Mouse (Mus musculus) ES-E14 (cell line): Measurements from ENCODE around the gene Rhd.

ENCODE experiments used
- CHD2 ChIP-seq: IDR thresholded peaks from 2 replicates; pipeline ENCODE4 v1.6.1; 2014; ENCODE audit warnings: mild to moderate bottlenecking, low read depth, low read length, inconsistent platforms
- HCFC1 ChIP-seq: IDR thresholded peaks from 2 replicates; pipeline ENCODE4 v1.6.1; 2012; ENCODE audit warnings: low read length, inconsistent platforms, borderline replicate concordance; ENCODE audit not compliant: insufficient read depth
- MAFK ChIP-seq: IDR thresholded peaks from 2 replicates; pipeline ENCODE4 v1.6.1; 2014; ENCODE audit warnings: mild to moderate bottlenecking, low read depth, low read length, inconsistent platforms; ENCODE audit not compliant: insufficient read depth
- ZC3H11A ChIP-seq: IDR thresholded peaks from 2 replicates; pipeline ENCODE4 v1.6.1; 2012; ENCODE audit warnings: low read depth, mild to moderate bottlenecking, inconsistent platforms, low read length, borderline replicate concordance

GRCm38 (mm10) chr4:134930684-134931481, 66.5 kb downstream of the Rhd start, which contains the start of gene Syf2:
- TF ChIP-seq HCFC1 (peak; percentile 59; the same call in 1 of the 2 replicates), MAFK (no peak), CHD2 (no peak), ZC3H11A (no peak)
